Mouse (Mus musculus): ENCODE measurements around the gene Syf2. TPM values are rescaled to one million over a fixed set of nuclear protein-coding genes. Genes with fewer than 3 reads are reported as not detected.

Gene Syf2
- total and polyA plus RNA-seq, 3 experiments, result 59.2 to 77.1 (median 76.1) TPM

DNA sequence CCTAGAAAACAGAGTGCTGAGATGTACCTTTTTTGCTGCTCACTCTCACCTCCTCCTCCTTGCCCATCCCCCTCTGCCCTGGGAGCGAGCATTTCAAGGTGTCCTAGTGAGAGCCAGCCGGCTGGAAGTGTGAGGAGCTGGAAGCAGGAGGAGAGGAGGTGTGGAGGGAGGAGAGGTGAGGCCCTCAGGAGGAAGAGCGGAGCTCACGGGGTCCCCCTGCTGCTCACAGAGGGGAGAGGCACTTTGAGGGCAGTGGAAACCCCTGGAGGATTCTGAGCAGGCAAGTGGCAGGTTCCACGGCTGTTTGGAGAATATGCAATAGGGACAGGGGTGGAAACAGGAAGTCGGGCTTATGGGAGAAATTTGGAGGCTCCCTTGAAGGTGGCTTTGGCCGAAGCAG lies 47.4 kb upstream of the Syf2 start:
- no peak overlapping the region for H3K9ac ChIP-seq (ENCODE audit: insufficient read depth, low read depth)
- peak; percentile 54 for DNase-seq (ENCODE audit: extremely low read depth)
- dilution Hi-C loops (cut with MboI; ENCODE audit: extremely low pct_ligation_motif_present, extremely low pct_unique_long_range_greater_than_20kb, low sequenced_read_pairs), result no loop called here
- in situ Hi-C loops (cut with MboI; ENCODE audit: low pct_ligation_motif_present, low pct_unique_long_range_greater_than_20kb, low sequenced_read_pairs), result no loop called here
- no peak overlapping the region for H3K4me3 ChIP-seq (replicated peaks in 1 of 3; ENCODE audit: low read depth in 2 of 3, low read length in 2 of 3, poor library complexity in 1 of 3)
- TF ChIP-seq ZKSCAN1 (IDR thresholded peaks at IDR 0.05; ENCODE audit: borderline replicate concordance, low read depth, low read length) (no peak), CTCF (conservative IDR thresholded peaks at IDR 0.05 in 1 of 2, IDR thresholded peaks at IDR 0.05 in 1 of 2; ENCODE audit: low read depth in 2 of 2, low read length in 2 of 2) (peak; percentile 66 to 74), MEF2A (IDR thresholded peaks at IDR 0.05; ENCODE audit: borderline replicate concordance, low read depth, low read length) (no peak), SMC3 (IDR thresholded peaks at IDR 0.05; ENCODE audit: low read depth, low read length) (peak; percentile 51), PAX5 (IDR thresholded peaks at IDR 0.05; ENCODE audit: low read length) (no peak), CHD1 (IDR thresholded peaks at IDR 0.05; ENCODE audit: low read depth, low read length) (no peak), ZNF384 (IDR thresholded peaks at IDR 0.05; ENCODE audit: low read depth, low read length) (no peak), GABPA (IDR thresholded peaks at IDR 0.05; ENCODE audit: insufficient replicate concordance, low read depth, low read length) (no peak), RAD21 (IDR thresholded peaks at IDR 0.05; ENCODE audit: low read depth, low read length) (peak; percentile 25)
- peaks cover 6 to 20% of the 10 kb centered on the region in 2 experiments; a peak in 3 of 4 replicates for H3K4me1 ChIP-seq (ENCODE audit: control insufficient read depth in 1 of 2, insufficient read depth in 2 of 2)
- H3K36me3 ChIP-seq (replicated peaks in 1 of 2; ENCODE audit: control insufficient read depth in 1 of 2, insufficient read depth in 1 of 2, low read length in 1 of 2), result no peaks in the 10 kb centered on the region
- no peaks in the 10 kb centered on the region for H3K9me3 ChIP-seq (replicated peaks; ENCODE audit: low read length)
- no peak overlapping the region for H3K27ac ChIP-seq (ENCODE audit: insufficient read depth, low read depth)
- no peaks in the 10 kb centered on the region for H3K27me3 ChIP-seq (replicated peaks)
- H3K4me2 ChIP-seq (ENCODE audit: insufficient read depth, low read depth, poor library complexity, severe bottlenecking), result no peak overlapping the region
- no peaks in the 10 kb centered on the region for H3K79me2 ChIP-seq (replicated peaks; ENCODE audit: control insufficient read depth, extremely low read depth, insufficient read depth, poor library complexity, severe bottlenecking)

DNA sequence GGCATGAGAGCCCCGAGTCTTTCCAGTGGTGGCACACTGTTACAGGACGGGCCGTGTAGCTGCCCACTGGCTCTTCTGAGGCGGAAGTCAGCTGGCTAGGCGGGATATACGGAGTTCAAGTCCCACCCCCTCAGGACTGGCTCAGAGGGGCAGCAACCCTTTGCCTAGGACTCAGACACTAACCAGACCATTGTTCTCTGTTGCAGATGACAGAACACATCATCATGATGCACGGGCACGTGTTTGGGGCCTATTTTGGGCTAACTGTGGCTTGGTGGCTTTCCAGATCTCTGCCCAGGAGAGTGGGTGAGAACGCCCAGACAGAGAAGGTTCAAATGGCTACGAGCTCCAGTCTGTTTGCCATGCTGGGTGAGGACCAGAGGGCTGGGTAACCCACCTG lies 46.9 kb upstream of the Syf2 start:
- TF ChIP-seq NRF1 (IDR thresholded peaks at IDR 0.05; ENCODE audit: low read depth, low read length) (no peak), ZC3H11A (IDR thresholded peaks at IDR 0.05; ENCODE audit: low read depth, low read length) (no peak), JUN (IDR thresholded peaks at IDR 0.05; ENCODE audit: insufficient read depth, low read depth, low read length) (no peak), CHD2 (IDR thresholded peaks at IDR 0.05; ENCODE audit: low read length) (no peak), MAX (IDR thresholded peaks at IDR 0.05; ENCODE audit: low read length) (peak; percentile 43; the same call in 1 of the 2 replicates), SIN3A (IDR thresholded peaks at IDR 0.05; ENCODE audit: low read length) (no peak), ELF1 (IDR thresholded peaks at IDR 0.05; ENCODE audit: low read depth, low read length) (no peak), ETS1 (conservative IDR thresholded peaks at IDR 0.05; ENCODE audit: low read depth, low read length) (no peak), TCF12 (IDR thresholded peaks at IDR 0.05; ENCODE audit: low read depth, low read length) (no peak), ZKSCAN1 (IDR thresholded peaks at IDR 0.05; ENCODE audit: borderline replicate concordance, low read depth, low read length) (no peak), KAT2A (IDR thresholded peaks at IDR 0.05; ENCODE audit: insufficient replicate concordance, low read length) (no peak), ZNF384 (IDR thresholded peaks at IDR 0.05; ENCODE audit: low read depth, low read length) (no peak), BHLHE40 (IDR thresholded peaks at IDR 0.05; ENCODE audit: low read depth, low read length) (peak; percentile 75)
- no peak overlapping the region for H3K4me3 ChIP-seq (replicated peaks in 1 of 3; ENCODE audit: low read depth in 2 of 3, low read length in 2 of 3, poor library complexity in 1 of 3)
- no peak overlapping the region for H3K4me2 ChIP-seq (ENCODE audit: insufficient read depth, low read depth, poor library complexity, severe bottlenecking)
- no peak for DNase-seq (ENCODE audit: extremely low read depth)
- no peaks in the 10 kb centered on the region for H3K36me3 ChIP-seq (replicated peaks in 1 of 2; ENCODE audit: control insufficient read depth in 1 of 2, insufficient read depth in 1 of 2, low read length in 1 of 2)
- dilution Hi-C loops (cut with MboI; ENCODE audit: extremely low pct_ligation_motif_present, extremely low pct_unique_long_range_greater_than_20kb, low sequenced_read_pairs) (no loop called here), in situ Hi-C loops (cut with MboI; ENCODE audit: low pct_ligation_motif_present, low pct_unique_long_range_greater_than_20kb, low sequenced_read_pairs) (no loop called here)
- H3K79me2 ChIP-seq (replicated peaks; ENCODE audit: control insufficient read depth, extremely low read depth, insufficient read depth, poor library complexity, severe bottlenecking), result no peaks in the 10 kb centered on the region
- peaks cover 6 to 20% of the 10 kb centered on the region in 2 experiments; a peak in 3 of 4 replicates for H3K4me1 ChIP-seq (ENCODE audit: control insufficient read depth in 1 of 2, insufficient read depth in 2 of 2)
- H3K9me3 ChIP-seq (replicated peaks; ENCODE audit: low read length), result no peaks in the 10 kb centered on the region
- no peak overlapping the region for H3K27ac ChIP-seq (ENCODE audit: insufficient read depth, low read depth)
- no peaks in the 10 kb centered on the region for H3K27me3 ChIP-seq (replicated peaks)
- H3K9ac ChIP-seq (ENCODE audit: insufficient read depth, low read depth), result no peak overlapping the region
